Mouse (Mus musculus) ZHBTc4 (cell line): ENCODE measurements around the gene Mapk8ip1.
A peak's percentile ranks its signal among the peaks of the same experiment; 100 is the strongest.
"Not testable (repeated sequence)": the region's sequence is repeated elsewhere in the genome, so short reads cannot be mapped to it uniquely, and the experiment has no call there.

ENCODE experiments used
- DNase-seq: peaks from one replicate; pipeline ENCODE4 v3.0.0-alpha.2; 2011; ENCODE audit warnings: low read depth, low spot score

The Mapk8ip1 gene

GRCm38 (mm10) chr2:92425366-92425765 is 24.3 kb upstream of the Mapk8ip1 start:
- no peak for DNase-seq

- peak; percentile 67 for DNase-seq
Measured at GRCm38 (mm10) chr2:92424462-92425308, 23.6 kb upstream of the Mapk8ip1 start.

GRCm38 (mm10) chr2:92423702-92424461 is 22.8 kb upstream of the Mapk8ip1 start:
- peak; percentile 72 for DNase-seq

- DNase-seq, result no peak
Measured at GRCm38 (mm10) chr2:92423156-92423555, 22.1 kb upstream of the Mapk8ip1 start.

GRCm38 (mm10) chr2:92422388-92423135 is 21.5 kb upstream of the Mapk8ip1 start:
- peak; percentile 35 for DNase-seq

GRCm38 (mm10) chr2:92421723-92422387 is 20.8 kb upstream of the Mapk8ip1 start:
- DNase-seq, result no peak

- DNase-seq, result no peak
Measured at GRCm38 (mm10) chr2:92411705-92412104, 10.6 kb upstream of the Mapk8ip1 start.

- DNase-seq, result no peak
Measured at GRCm38 (mm10) chr2:92408309-92409045, 7.4 kb upstream of the Mapk8ip1 start.

GRCm38 (mm10) chr2:92405687-92406086 is 4.6 kb upstream of the Mapk8ip1 start:
- no peak for DNase-seq

GRCm38 (mm10) chr2:92404737-92405136 is 3.7 kb upstream of the Mapk8ip1 start:
- no peak for DNase-seq

GRCm38 (mm10) chr2:92403776-92404319 is 2.8 kb upstream of the Mapk8ip1 start:
- DNase-seq, result no peak

GRCm38 (mm10) chr2:92402591-92403326 is 1.7 kb upstream of the Mapk8ip1 start:
- DNase-seq, result no peak

- no peak for DNase-seq
Measured at GRCm38 (mm10) chr2:92400682-92401081, 381 bp downstream of the Mapk8ip1 start.

GRCm38 (mm10) chr2:92399877-92400276 is 1.2 kb downstream of the Mapk8ip1 start:
- DNase-seq, result not testable (repeated sequence)

GRCm38 (mm10) chr2:92397436-92397835 is 3.6 kb downstream of the Mapk8ip1 start:
- DNase-seq, result no peak

GRCm38 (mm10) chr2:92395535-92395934 is 5.5 kb downstream of the Mapk8ip1 start:
- DNase-seq, result no peak

- peak; percentile 43 for DNase-seq
Measured at GRCm38 (mm10) chr2:92392318-92393264, 8.5 kb downstream of the Mapk8ip1 start.

- no peak for DNase-seq
Measured at GRCm38 (mm10) chr2:92391703-92392317, 9.3 kb downstream of the Mapk8ip1 start.
